Mouse (Mus musculus) limb, embryonic 13.5 days (tissue): ENCODE data around the gene Ncoa1. TPM values are rescaled to one million over a fixed set of nuclear protein-coding genes. Genes with fewer than 3 reads are reported as not detected.

Experiments
- ATAC-seq: fragments of 200-750 bp; cut with Nextera tagmentation; 2 replicates; pipeline ENCODE4 v1.8.0; 2017; ENCODE audit warnings: low read depth, moderate number of reproducible peaks, moderate TSS enrichment; ENCODE audit not compliant: low FRiP score
- H3K27ac ChIP-seq: fragments of 300-500 bp; sonication (generic); 2 replicates; pipeline ENCODE4 v1.5.1; 2015; ENCODE audit warnings: inconsistent platforms, mild to moderate bottlenecking, moderate library complexity
- H3K27me3 ChIP-seq: fragments of 300-500 bp; sonication (generic); 2 replicates; pipeline ENCODE4 v1.6.1; 2015; ENCODE audit warnings: mild to moderate bottlenecking, inconsistent platforms
- H3K36me3 ChIP-seq: fragments of 300-500 bp; sonication (generic); 2 replicates; pipeline ENCODE4 v1.6.1; 2015; ENCODE audit warnings: inconsistent platforms, mild to moderate bottlenecking, moderate library complexity
- H3K4me1 ChIP-seq: fragments of 300-500 bp; sonication (generic); 2 replicates; pipeline ENCODE4 v1.6.1; 2015; ENCODE audit warnings: inconsistent platforms
- H3K4me2 ChIP-seq: fragments of 300-500 bp; sonication (generic); replicated peaks from 2 replicates; pipeline ENCODE4 v1.6.1; 2015; ENCODE audit warnings: inconsistent platforms, mild to moderate bottlenecking, moderate library complexity
- H3K4me3 ChIP-seq: fragments of 300-500 bp; sonication (generic); 2 replicates; pipeline ENCODE4 v1.5.1; 2015; ENCODE audit warnings: moderate library complexity, mild to moderate bottlenecking, inconsistent platforms
- H3K9ac ChIP-seq: fragments of 300-500 bp; sonication (generic); 2 replicates; pipeline ENCODE4 v1.6.1; 2015; ENCODE audit warnings: mild to moderate bottlenecking, inconsistent platforms
- H3K9me3 ChIP-seq: fragments of 300-500 bp; sonication (generic); 2 replicates; pipeline ENCODE4 v1.6.1; 2016; ENCODE audit warnings: inconsistent platforms
- WGBS: fragments of 180-500 bp; shearing (Covaris S2); methylation state at CpG from one replicate; pipeline ENCODE4 v1.1.7; 2015; 5-methylcytosine and 5-hydroxymethylcytosine counted together
- polyA plus RNA-seq: library from polyadenylated mRNA; unstranded; fragments of >200 nt; fragmentation: Nextera tagmentation; extraction: Ambion mirVana; gene quantifications from 2 replicates; pipeline ENCODE4 v1.2.1, GENCODE M21; 2015

Gene Ncoa1
- polyA plus RNA-seq, 1 experiment from 2014 or later = 9.7 TPM

GRCm38 (mm10) chr12:4233572-4234508 is 243.1 kb downstream of the Ncoa1 start, which contains the start of the genes Ptrhd1 and Cenpo:
Ptrhd1 (plus strand) TSS chr12:4234027.
Cenpo (minus strand) TSS chr12:4234294.
- Histone ChIP-seq H3K9me3 (no peaks in the 10 kb centered on the region), H3K4me3 (peak within 1 kb of the TSS; percentile 66), H3K4me2 (peak within 1 kb of the TSS; percentile 71), H3K9ac (peak within 1 kb of the TSS; percentile 73), H3K36me3 (peaks cover 27% of the 10 kb centered on the region), H3K4me1 (peaks cover 13% of the 10 kb centered on the region), H3K27ac (peak within 1 kb of the TSS; percentile 95), H3K27me3 (no peaks in the 10 kb centered on the region)
- peak; percentile 99 for ATAC-seq
- under 1% methylated on average over 50 of the region's 50 CpGs for WGBS

DNA sequence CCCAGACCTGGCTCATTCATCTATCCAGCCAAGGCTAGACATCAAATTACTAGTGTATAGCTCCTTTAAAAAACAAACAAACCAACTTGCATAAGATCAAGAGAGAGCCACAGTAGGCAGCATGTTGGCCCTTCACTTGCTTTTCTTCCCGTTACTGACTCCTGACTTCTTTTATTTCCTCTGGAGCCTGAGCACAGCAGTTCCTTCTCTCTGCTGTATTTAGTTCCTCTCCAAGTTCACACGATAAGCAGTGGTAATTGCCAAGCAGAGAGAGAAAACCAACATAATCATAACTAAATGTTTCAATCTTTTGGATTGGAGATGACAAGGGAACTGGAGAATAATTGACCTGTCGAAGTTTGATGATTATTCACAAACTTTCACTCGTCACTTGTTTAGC is 244.2 kb downstream of the Ncoa1 start:
- Histone ChIP-seq H3K27ac (no peak overlapping the region), H3K27me3 (no peaks in the 10 kb centered on the region), H3K4me2 (peak overlapping the region; percentile 71), H3K36me3 (peaks cover 23% of the 10 kb centered on the region), H3K9ac (peak overlapping the region; percentile 73), H3K9me3 (no peaks in the 10 kb centered on the region), H3K4me1 (peaks cover 13% of the 10 kb centered on the region), H3K4me3 (peak overlapping the region; percentile 66)
- no peak for ATAC-seq
- 44% methylated on average over 4 of the region's 4 CpGs for WGBS

- H3K36me3 ChIP-seq = peaks cover 45% of the 10 kb centered on the region
Observed at GRCm38 (mm10) chr12:4230156-4230555, 246.8 kb downstream of the Ncoa1 start.

GRCm38 (mm10) chr12:4212908-4213307 is 264.1 kb downstream of the Ncoa1 start:
- peaks cover 91% of the 10 kb centered on the region for H3K36me3 ChIP-seq
- H3K27ac ChIP-seq = no peak overlapping the region
- H3K9ac ChIP-seq = no peak overlapping the region
- no peak for ATAC-seq
- H3K4me2 ChIP-seq = no peak overlapping the region
- H3K9me3 ChIP-seq = no peaks in the 10 kb centered on the region
- H3K27me3 ChIP-seq = no peaks in the 10 kb centered on the region
- H3K4me1 ChIP-seq = no peaks in the 10 kb centered on the region
- 75% methylated on average over 8 of the region's 8 CpGs for WGBS
- H3K4me3 ChIP-seq = no peak overlapping the region

More at GRCm38 (mm10) chr12:4230156-4230555, 246.8 kb downstream of the Ncoa1 start:
- ATAC-seq = no peak
- Histone ChIP-seq H3K27me3 (no peaks in the 10 kb centered on the region), H3K4me2 (no peak overlapping the region), H3K9me3 (no peaks in the 10 kb centered on the region), H3K4me1 (peaks cover 13% of the 10 kb centered on the region), H3K27ac (no peak overlapping the region), H3K9ac (no peak overlapping the region), H3K4me3 (no peak overlapping the region)
- WGBS = 92% methylated on average over 7 of the region's 7 CpGs

DNA sequence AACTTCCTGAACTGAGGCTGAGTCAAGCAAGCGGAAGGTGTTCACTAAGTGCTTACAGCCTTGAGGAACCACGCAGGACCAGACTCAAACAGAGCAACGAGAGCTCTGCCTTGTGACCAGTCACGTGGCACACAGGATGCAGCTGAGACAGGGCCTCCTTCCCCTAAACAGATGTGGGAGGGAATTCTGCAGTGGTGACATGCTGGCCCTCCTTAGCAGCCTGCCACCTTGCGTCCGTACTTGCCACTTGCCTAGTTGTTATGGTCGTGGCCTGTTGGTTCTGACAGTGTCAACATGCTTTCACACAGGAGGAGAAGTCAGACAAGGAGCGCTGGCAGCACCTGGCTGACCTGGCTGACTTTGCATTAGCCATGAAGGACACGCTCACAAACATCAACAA is 265.8 kb downstream of the Ncoa1 start:
- Histone ChIP-seq H3K27me3 (no peaks in the 10 kb centered on the region), H3K4me3 (no peak overlapping the region), H3K9me3 (no peaks in the 10 kb centered on the region), H3K4me2 (no peak overlapping the region), H3K36me3 (peaks cover 99% of the 10 kb centered on the region), H3K4me1 (no peaks in the 10 kb centered on the region), H3K9ac (no peak overlapping the region), H3K27ac (no peak overlapping the region)
- WGBS = 81% methylated on average over 9 of the region's 9 CpGs
- ATAC-seq = no peak

GRCm38 (mm10) chr12:4209196-4209595 is 267.8 kb downstream of the Ncoa1 start:
- H3K4me2 ChIP-seq = no peak overlapping the region
- H3K27ac ChIP-seq = no peak overlapping the region
- H3K27me3 ChIP-seq = no peaks in the 10 kb centered on the region
- no peaks in the 10 kb centered on the region for H3K9me3 ChIP-seq
- H3K4me3 ChIP-seq = no peak overlapping the region
- ATAC-seq = no peak
- H3K36me3 ChIP-seq = peaks cover 97% of the 10 kb centered on the region
- H3K9ac ChIP-seq = no peak overlapping the region
- H3K4me1 ChIP-seq = no peaks in the 10 kb centered on the region
- WGBS = 93% methylated on average over 9 of the region's 9 CpGs

DNA sequence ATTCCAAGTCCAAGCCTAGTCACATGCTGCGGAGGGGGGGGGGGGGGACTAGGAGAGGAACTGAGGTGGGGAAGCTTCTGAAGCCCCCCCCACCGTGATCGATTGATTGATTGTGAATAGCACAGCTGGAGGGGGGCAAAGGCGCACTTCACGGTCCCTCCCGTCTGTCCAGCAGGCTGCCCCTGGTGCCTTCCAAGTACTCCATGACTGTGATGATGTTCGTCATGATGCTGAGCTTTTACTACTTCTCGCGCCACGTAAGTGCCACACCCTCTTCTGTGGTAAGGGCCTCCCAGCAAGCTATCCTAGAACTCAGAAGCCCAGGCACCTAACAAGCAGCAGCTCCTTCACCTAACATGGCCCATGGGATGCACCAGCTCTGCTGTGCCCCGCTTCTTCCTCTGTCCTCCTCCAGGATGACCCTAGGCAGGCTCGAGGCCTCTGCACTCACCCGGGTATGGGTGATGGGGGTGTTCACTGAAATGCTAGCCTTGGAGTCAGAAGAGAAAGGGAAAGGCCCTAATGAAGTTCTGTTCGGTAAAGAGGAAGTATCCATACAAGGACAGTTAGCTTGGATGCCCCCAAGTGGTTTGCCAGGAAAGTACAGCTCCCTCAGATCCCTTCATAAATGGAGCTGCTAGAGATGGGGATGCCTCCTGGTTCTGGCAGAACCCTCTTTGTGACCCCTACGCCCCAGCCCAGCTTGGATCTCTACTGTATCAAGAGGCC is 268.4 kb downstream of the Ncoa1 start:
- Histone ChIP-seq H3K9ac (no peak overlapping the region; the same call in 1 of the 2 replicates), H3K36me3 (peaks cover 95% of the 10 kb centered on the region), H3K27ac (no peak overlapping the region), H3K4me1 (no peaks in the 10 kb centered on the region), H3K27me3 (no peaks in the 10 kb centered on the region), H3K4me2 (no peak overlapping the region), H3K4me3 (no peak overlapping the region), H3K9me3 (no peaks in the 10 kb centered on the region)
- 79% methylated on average over 15 of the region's 15 CpGs for WGBS
- ATAC-seq = 0 out of 2 replicates have a peak, but pooled peaks have one; percentile 24

GRCm38 (mm10) chr12:4206106-4206505 is 270.9 kb downstream of the Ncoa1 start:
- no peak overlapping the region for H3K27ac ChIP-seq
- H3K4me1 ChIP-seq = no peaks in the 10 kb centered on the region
- H3K36me3 ChIP-seq = peaks cover 93% of the 10 kb centered on the region
- no peak overlapping the region for H3K9ac ChIP-seq
- H3K4me2 ChIP-seq = no peak overlapping the region
- no peaks in the 10 kb centered on the region for H3K27me3 ChIP-seq
- no peak for ATAC-seq
- 94% methylated on average over 11 of the region's 11 CpGs for WGBS
- H3K4me3 ChIP-seq = no peak overlapping the region
- H3K9me3 ChIP-seq = no peaks in the 10 kb centered on the region

- WGBS = 90% methylated on average over 4 of the region's 4 CpGs
- no peak overlapping the region for H3K9ac ChIP-seq
- H3K4me1 ChIP-seq = no peaks in the 10 kb centered on the region
- H3K36me3 ChIP-seq = peaks cover 91% of the 10 kb centered on the region
- no peak for ATAC-seq
- no peak overlapping the region for H3K4me2 ChIP-seq
- H3K27me3 ChIP-seq = no peaks in the 10 kb centered on the region
- H3K4me3 ChIP-seq = no peak overlapping the region
- no peak overlapping the region for H3K27ac ChIP-seq
- no peaks in the 10 kb centered on the region for H3K9me3 ChIP-seq
Observed at GRCm38 (mm10) chr12:4202206-4202605, 274.8 kb downstream of the Ncoa1 start.

GRCm38 (mm10) chr12:4201454-4202200 is 275.4 kb downstream of the Ncoa1 start:
- no peak overlapping the region for H3K4me2 ChIP-seq
- peaks cover 91% of the 10 kb centered on the region for H3K36me3 ChIP-seq
- no peaks in the 10 kb centered on the region for H3K9me3 ChIP-seq
- H3K9ac ChIP-seq = no peak overlapping the region
- H3K27ac ChIP-seq = no peak overlapping the region
- ATAC-seq = no peak
- no peaks in the 10 kb centered on the region for H3K27me3 ChIP-seq
- no peak overlapping the region for H3K4me3 ChIP-seq
- 93% methylated on average over 13 of the region's 13 CpGs for WGBS
- H3K4me1 ChIP-seq = no peaks in the 10 kb centered on the region

DNA sequence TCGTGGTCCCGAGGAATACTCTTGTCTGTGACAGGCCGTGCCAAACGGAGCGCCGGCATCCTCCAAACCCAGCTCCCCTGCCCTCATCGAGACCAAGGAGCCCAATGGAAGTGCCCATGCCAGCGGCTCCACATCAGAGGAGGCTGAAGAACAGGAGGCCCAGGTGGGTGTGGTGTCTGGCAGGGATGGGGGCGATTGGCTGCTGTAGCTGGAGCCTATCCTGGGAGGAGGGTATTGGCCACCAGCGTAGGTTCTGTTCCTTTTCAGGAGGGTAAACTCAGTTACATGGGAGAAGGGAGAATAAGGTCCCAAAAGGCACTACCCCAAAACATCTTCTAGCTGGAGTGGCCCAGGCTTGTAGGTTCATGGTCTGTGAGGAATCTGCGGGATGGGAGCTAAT is 277.7 kb downstream of the Ncoa1 start:
- peaks cover 79% of the 10 kb centered on the region for H3K36me3 ChIP-seq
- 95% methylated on average over 11 of the region's 11 CpGs for WGBS
- ATAC-seq = no peak
- H3K9ac ChIP-seq = no peak overlapping the region
- no peaks in the 10 kb centered on the region for H3K4me1 ChIP-seq
- no peaks in the 10 kb centered on the region for H3K27me3 ChIP-seq
- no peaks in the 10 kb centered on the region for H3K9me3 ChIP-seq
- H3K4me2 ChIP-seq = no peak overlapping the region
- no peak overlapping the region for H3K4me3 ChIP-seq
- no peak overlapping the region for H3K27ac ChIP-seq
